Mouse (Mus musculus) embryonic facial prominence, embryonic 10.5 days (tissue): Measurements from ENCODE around the gene Gabrb3. TPM values are rescaled to one million over a fixed set of nuclear protein-coding genes. Genes with fewer than 3 reads are reported as not detected.

Experiments
- DNase-seq: peaks from one replicate; pipeline ENCODE4 v3.0.0-alpha.2; 2017; ENCODE audit warnings: low spot score
- H3K27ac ChIP-seq: fragments of 300-500 bp; sonication (generic); replicated peaks from 2 replicates; pipeline ENCODE4 v1.5.1; 2016; ENCODE audit warnings: mild to moderate bottlenecking
- H3K27me3 ChIP-seq: fragments of 300-500 bp; sonication (generic); replicated peaks from 2 replicates; pipeline ENCODE4 v1.6.1; 2016; ENCODE audit warnings: low read depth, mild to moderate bottlenecking; ENCODE audit not compliant: poor library complexity, severe bottlenecking
- H3K36me3 ChIP-seq: fragments of 300-500 bp; sonication (generic); replicated peaks from 2 replicates; pipeline ENCODE4 v1.6.1; 2016; ENCODE audit warnings: mild to moderate bottlenecking, moderate library complexity
- H3K4me1 ChIP-seq: fragments of 300-500 bp; sonication (generic); 2 replicates; pipeline ENCODE4 v1.6.1; 2016
- H3K4me3 ChIP-seq: fragments of 300-500 bp; sonication (generic); 2 replicates; pipeline ENCODE4 v1.5.1; 2016; ENCODE audit warnings: mild to moderate bottlenecking, moderate library complexity
- H3K9me3 ChIP-seq: fragments of 300-500 bp; sonication (generic); 2 replicates; pipeline ENCODE4 v1.6.1; 2016; ENCODE audit warnings: mild to moderate bottlenecking
- WGBS: fragments of 180-500 bp; shearing (Covaris S2); methylation state at CpG from one replicate; pipeline ENCODE4 v1.1.7; 2016; 5-methylcytosine and 5-hydroxymethylcytosine counted together
- polyA plus RNA-seq: library from polyadenylated mRNA; unstranded; fragments of >200 nt; fragmentation: Nextera tagmentation; extraction: Ambion mirVana; gene quantifications from 2 replicates; pipeline ENCODE4 v1.2.1, GENCODE M21; 2016

The Gabrb3 gene
- polyA plus RNA-seq, 1 experiment from 2014 or later = 2.5 TPM

DNA sequence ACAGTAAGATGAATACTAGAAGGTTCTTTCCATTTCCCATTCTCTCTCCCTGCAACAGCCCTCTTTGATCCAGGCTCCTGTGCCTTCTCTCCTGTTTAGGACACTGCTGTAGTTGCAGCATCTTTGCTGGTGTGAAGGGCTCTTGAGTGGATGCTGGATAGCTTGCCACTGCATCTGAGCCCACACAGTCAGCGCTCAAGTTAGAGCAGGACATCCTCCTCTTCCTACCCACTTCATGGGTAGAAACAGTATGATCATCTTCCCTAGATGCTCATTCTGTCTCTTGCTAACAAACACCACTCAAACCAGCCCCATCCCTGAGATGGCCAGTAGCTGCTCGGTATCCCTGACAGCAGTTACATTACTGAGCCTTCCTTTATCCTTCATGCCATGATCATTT lies 227.9 kb downstream of the Gabrb3 start:
- no peaks in the 10 kb centered on the region for H3K27me3 ChIP-seq
- H3K4me3 ChIP-seq = no peak overlapping the region
- H3K4me1 ChIP-seq = no peaks in the 10 kb centered on the region
- WGBS = 90% methylated on average over 2 of the region's 2 CpGs
- no peaks in the 10 kb centered on the region for H3K9me3 ChIP-seq
- no peak overlapping the region for H3K27ac ChIP-seq
- DNase-seq = no peak
- no peaks in the 10 kb centered on the region for H3K36me3 ChIP-seq

DNA sequence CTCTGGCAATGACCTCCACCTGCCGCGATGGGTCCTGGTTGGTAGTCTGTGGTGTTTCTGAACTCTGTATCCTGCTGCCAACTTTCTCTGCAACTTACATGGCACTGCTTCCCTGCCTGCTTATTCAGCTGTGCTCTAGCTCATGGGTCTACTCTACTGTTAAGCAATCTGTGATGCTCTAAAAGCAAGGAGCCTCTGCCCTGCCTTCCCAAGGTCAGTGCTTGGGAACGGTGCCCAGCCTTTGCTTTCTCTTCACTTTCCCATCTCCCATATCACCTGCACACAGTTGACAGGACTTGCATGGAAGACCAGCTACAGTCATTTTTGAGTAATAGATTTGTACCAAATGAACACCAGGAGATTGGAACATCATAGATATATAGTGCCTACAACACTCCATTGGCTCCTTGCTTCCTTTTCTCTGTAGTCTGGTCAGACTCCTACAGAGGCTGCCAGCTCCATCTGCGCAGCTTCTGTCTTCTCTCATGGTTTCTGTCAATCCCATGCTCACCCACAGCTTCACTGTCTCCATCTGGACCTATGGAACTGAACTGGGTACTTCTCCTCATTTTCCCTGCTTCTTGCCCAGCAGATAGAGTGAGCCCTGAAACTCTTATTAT lies 228.8 kb downstream of the Gabrb3 start:
- Histone ChIP-seq H3K4me3 (no peak overlapping the region), H3K27me3 (no peaks in the 10 kb centered on the region), H3K9me3 (no peaks in the 10 kb centered on the region), H3K27ac (no peak overlapping the region), H3K4me1 (no peaks in the 10 kb centered on the region), H3K36me3 (no peaks in the 10 kb centered on the region)
- DNase-seq = no peak
- WGBS = 95% methylated on average over 4 of the region's 4 CpGs

DNA sequence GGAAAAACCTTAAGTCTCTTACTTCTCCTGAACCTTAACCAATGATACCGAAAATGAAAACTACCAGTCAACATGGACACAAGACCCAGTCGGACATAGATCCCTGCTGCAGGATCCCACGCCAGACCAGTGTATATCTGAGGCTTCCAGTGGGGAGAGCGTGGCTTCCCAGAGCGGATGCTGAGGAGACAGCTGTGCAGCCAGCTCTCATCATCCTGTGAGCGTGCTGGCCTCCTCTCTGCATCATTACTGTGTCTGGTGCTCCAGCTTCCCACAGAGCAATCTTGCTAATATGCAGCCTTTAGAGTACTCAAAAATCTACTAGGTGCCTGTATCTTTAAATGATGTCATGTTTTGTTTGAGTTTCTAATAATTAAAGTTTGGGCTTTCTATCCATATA lies 257.9 kb downstream of the Gabrb3 start:
- DNase-seq = no peak
- Histone ChIP-seq H3K4me1 (no peaks in the 10 kb centered on the region), H3K27me3 (no peaks in the 10 kb centered on the region), H3K9me3 (no peaks in the 10 kb centered on the region), H3K27ac (no peak overlapping the region), H3K36me3 (no peaks in the 10 kb centered on the region), H3K4me3 (no peak overlapping the region)
- WGBS = 91% methylated on average over 6 of the region's 6 CpGs

DNA sequence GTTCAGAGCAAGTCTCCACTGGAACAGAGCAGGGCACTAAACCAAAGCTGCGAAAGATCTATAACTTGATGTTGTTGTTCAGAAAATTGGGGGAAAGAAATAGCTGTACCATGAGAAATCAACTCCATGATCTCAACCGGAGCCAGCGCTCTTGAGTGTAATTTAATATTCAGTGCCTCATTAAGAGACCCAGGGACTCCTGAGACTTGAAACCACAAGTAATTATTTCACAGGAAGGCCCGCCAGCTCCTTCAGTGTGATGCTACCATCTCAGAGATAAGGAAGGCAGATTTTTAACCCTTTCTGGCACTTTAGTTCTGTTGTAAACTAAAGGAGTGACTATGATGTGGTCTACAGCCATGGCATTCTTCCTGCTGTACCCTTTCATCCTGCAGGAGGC lies 270.3 kb downstream of the Gabrb3 start:
- no peak overlapping the region for H3K27ac ChIP-seq
- H3K4me3 ChIP-seq = no peak overlapping the region
- 73% methylated on average over 4 of the region's 4 CpGs for WGBS
- H3K36me3 ChIP-seq = no peaks in the 10 kb centered on the region
- H3K4me1 ChIP-seq = no peaks in the 10 kb centered on the region
- no peak for DNase-seq
- no peaks in the 10 kb centered on the region for H3K27me3 ChIP-seq
- no peaks in the 10 kb centered on the region for H3K9me3 ChIP-seq

DNA sequence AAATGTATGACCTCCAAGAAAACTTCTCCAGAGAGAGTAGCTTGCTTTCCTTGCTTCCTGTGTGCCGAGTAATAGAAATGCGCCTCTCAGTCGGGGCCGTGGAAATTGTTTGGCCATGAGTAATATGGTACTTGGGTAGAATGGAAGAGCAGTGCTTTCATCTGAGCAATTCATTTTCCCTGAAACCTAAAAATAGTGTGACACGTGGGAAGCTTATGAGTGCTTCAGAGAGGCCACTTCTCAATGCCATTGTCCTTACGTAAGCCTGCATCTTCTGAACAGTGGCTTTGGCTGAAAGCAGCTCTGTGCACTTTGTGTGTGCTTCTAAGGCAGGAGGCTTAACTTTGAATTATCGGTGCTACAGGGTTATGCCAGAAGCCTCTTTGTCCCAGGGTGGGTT lies 280.9 kb downstream of the Gabrb3 start:
- no peak for DNase-seq
- Histone ChIP-seq H3K9me3 (no peaks in the 10 kb centered on the region), H3K27me3 (no peaks in the 10 kb centered on the region), H3K27ac (no peak overlapping the region), H3K4me3 (no peak overlapping the region), H3K4me1 (no peaks in the 10 kb centered on the region), H3K36me3 (no peaks in the 10 kb centered on the region)
- 89% methylated on average over 7 of the region's 7 CpGs for WGBS

DNA sequence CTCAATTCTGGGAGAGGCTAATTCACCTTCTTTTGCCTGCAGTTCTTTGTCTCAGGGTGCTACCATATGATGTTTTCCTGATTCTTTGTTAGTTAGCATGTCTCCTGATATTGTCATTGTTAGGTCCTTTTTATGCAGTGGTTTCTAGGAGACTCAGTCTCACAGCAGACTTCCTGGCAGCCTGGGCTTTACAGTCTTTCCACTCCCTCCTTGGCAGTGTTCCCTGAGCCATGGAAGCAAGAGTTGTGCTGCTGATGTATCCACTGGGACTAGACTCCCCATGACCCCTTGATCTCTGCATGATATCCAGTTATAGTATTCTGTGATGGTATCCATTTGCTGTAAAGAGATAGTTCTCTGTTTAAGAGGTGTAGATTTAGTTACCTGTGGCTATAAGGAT lies 281.6 kb downstream of the Gabrb3 start:
- Histone ChIP-seq H3K36me3 (no peaks in the 10 kb centered on the region), H3K9me3 (no peaks in the 10 kb centered on the region), H3K27me3 (no peaks in the 10 kb centered on the region), H3K4me3 (no peak overlapping the region), H3K27ac (no peak overlapping the region), H3K4me1 (no peaks in the 10 kb centered on the region)
- no peak for DNase-seq

DNA sequence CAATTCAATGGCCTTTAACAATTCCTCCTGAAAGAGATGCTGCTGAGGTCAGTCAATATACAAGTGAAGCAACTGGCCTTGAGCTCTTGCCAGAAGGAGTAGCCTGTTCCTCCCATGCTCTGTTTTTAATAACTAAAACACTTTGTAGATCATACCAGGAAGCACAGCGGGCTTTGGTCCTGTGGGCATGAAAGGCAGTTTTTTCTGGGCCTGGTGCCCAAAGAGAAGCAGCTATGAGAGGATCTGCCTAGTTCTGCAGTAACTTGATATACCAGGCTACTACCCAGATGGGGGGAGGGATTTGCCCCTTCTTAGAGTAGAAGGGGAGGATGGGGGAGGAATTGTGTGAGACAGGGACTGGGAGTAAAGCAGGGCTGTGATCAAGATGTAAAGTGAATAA lies 284.1 kb downstream of the Gabrb3 start:
- no peaks in the 10 kb centered on the region for H3K4me1 ChIP-seq
- no peaks in the 10 kb centered on the region for H3K36me3 ChIP-seq
- H3K27me3 ChIP-seq = no peaks in the 10 kb centered on the region
- WGBS = 60% methylated on average over 1 of the region's 1 CpGs
- no peak for DNase-seq
- no peak overlapping the region for H3K27ac ChIP-seq
- no peak overlapping the region for H3K4me3 ChIP-seq
- H3K9me3 ChIP-seq = no peaks in the 10 kb centered on the region

DNA sequence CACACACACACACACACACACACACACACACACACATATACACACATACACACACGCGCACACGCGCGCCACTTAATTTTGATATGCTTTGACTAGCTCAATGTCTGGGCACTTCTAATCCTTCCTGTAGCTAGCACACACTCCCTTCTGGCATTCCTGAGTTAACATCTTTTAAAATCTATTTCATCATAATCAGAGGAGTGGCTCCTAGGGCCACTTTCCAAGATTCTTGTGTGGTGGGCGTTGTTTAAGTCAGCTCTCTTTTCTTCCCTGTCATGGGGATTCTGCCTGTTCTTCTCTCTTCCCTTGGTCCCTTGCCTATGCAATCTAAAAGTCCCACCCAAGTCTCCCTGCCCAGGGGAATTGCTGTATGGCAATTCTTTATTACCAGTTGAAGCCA lies 286.6 kb downstream of the Gabrb3 start:
- no peak overlapping the region for H3K27ac ChIP-seq
- no peaks in the 10 kb centered on the region for H3K27me3 ChIP-seq
- H3K9me3 ChIP-seq = no peaks in the 10 kb centered on the region
- WGBS = 94% methylated on average over 6 of the region's 6 CpGs
- H3K36me3 ChIP-seq = no peaks in the 10 kb centered on the region
- DNase-seq = no peak
- no peak overlapping the region for H3K4me3 ChIP-seq
- no peaks in the 10 kb centered on the region for H3K4me1 ChIP-seq

DNA sequence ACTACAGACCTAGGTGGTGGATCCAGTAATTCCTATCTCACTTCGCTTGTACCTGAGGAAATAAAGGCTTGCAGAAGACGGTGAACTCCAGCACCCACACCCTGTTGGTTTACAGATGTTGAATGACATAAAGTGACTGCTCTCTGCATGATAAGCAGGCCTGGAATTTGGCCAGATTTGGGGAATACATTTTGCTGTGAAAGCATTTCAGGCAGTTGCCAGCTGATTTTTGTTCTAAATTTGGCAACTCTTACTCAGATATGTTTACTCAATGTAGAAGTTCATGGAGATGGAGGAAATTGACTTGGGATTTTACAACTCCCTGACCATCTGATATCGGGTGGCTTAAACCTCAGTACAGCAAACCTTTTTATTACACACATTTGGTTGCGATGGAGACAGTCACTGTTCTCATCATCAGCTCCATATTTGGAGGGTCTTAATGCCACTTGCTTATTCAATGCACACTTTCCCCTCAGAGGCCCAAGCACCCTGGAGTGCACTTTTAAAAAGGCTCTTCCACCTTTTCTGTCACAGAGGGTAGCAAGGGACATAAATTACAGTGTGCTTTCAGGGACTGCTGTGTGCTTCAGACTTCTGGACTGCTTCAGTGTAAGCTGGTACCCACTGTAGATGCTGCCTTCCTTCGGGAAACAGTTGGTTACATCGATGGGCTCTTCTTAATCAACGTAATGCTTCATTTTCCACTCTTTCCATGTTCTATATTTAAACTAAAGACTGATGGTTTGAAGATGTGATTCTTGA lies 287.7 kb downstream of the Gabrb3 start:
- no peak for DNase-seq
- no peaks in the 10 kb centered on the region for H3K36me3 ChIP-seq
- WGBS = 89% methylated on average over 7 of the region's 7 CpGs
- H3K4me3 ChIP-seq = no peak overlapping the region
- no peaks in the 10 kb centered on the region for H3K4me1 ChIP-seq
- no peaks in the 10 kb centered on the region for H3K27me3 ChIP-seq
- no peaks in the 10 kb centered on the region for H3K9me3 ChIP-seq
- no peak overlapping the region for H3K27ac ChIP-seq

DNA sequence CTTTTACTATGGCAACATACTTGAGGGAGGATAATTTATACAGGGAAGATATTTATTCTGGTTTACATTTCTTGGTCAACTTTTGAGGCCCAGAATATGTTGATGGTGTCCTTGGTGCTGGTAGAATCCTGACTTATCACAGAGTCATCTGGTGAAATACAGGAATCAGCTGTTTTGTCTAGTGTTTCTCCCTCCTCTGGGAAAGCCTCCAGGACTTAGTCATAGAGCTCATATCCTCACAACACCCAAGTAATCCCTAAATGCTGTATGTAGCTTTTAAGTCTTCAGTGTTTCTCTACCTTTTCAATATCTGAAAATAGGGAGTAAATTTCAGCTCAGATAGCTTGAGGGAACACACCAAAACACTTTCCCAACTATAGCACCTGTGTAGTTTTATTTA lies 292.2 kb downstream of the Gabrb3 start:
- Histone ChIP-seq H3K27me3 (no peaks in the 10 kb centered on the region), H3K9me3 (no peaks in the 10 kb centered on the region), H3K4me3 (no peak overlapping the region), H3K36me3 (no peaks in the 10 kb centered on the region), H3K27ac (no peak overlapping the region), H3K4me1 (no peaks in the 10 kb centered on the region)
- DNase-seq = no peak

DNA sequence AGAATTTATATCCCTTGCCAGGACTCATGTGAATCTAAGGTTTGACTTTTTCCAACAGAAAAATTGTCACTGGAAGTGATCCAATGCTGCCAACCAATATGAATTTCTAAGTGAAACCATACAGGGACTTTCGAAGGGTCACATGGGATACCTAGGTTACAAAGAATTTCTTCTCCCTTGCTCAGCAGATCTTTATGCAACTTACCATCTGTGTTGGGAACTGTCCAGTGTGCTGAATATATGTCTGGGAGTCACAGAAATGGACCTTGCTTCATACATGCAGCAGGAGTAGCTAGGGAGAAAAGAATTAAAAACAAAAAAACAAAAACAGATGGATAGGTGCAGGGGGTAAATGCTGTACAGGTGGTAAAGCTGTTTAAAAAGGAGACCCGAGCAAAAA lies 327.3 kb downstream of the Gabrb3 start:
- H3K27ac ChIP-seq = no peak overlapping the region
- no peak overlapping the region for H3K4me3 ChIP-seq
- no peaks in the 10 kb centered on the region for H3K9me3 ChIP-seq
- H3K27me3 ChIP-seq = no peaks in the 10 kb centered on the region
- no peaks in the 10 kb centered on the region for H3K36me3 ChIP-seq
- DNase-seq = no peak
- H3K4me1 ChIP-seq = no peaks in the 10 kb centered on the region
- WGBS = 76% methylated on average over 2 of the region's 2 CpGs

DNA sequence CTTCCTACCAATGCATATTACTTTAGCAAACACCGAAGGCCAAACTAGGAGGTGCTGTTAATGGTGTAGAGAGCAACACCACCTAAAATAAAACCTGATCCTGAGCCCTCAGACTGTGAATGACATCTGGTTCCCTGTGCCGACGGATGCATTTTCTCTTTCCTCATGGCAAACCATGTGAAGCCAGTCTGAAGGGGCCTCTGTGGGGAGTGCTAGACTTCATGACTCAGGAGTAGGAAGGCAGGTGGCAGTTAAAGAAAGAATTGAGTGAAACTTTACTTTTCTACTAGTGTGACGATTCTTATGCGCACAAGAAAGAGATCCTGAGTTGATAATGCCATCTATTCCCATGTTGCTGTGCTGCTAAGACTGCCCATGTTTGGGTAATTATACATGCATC lies 341.0 kb downstream of the Gabrb3 start:
- H3K27me3 ChIP-seq = no peaks in the 10 kb centered on the region
- H3K4me3 ChIP-seq = no peak overlapping the region
- no peaks in the 10 kb centered on the region for H3K36me3 ChIP-seq
- H3K4me1 ChIP-seq = no peaks in the 10 kb centered on the region
- 91% methylated on average over 5 of the region's 5 CpGs for WGBS
- H3K9me3 ChIP-seq = no peaks in the 10 kb centered on the region
- DNase-seq = no peak
- H3K27ac ChIP-seq = no peak overlapping the region

DNA sequence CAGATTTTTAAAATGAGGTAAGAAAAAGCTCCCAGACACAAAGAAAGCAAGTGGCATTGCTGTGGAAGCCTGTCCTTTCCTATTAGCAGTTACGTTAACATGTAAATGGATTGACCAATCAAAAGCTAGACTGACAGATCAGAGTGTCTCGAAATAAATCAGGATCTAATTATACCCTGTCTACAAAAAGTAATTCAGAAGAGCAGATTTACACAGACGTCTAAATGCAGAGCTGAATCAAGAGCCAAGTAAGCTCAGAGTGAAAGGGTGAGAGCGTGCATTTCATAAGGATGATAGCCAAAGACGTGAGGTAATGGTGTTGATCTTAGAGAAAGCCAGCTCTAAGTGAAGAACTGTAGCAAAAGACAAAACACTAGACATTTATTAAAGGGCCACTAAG lies 359.3 kb downstream of the Gabrb3 start:
- WGBS = 76% methylated on average over 5 of the region's 5 CpGs
- DNase-seq = no peak
- Histone ChIP-seq H3K36me3 (no peaks in the 10 kb centered on the region), H3K4me3 (no peak overlapping the region), H3K27me3 (no peaks in the 10 kb centered on the region), H3K9me3 (no peaks in the 10 kb centered on the region), H3K4me1 (no peaks in the 10 kb centered on the region), H3K27ac (no peak overlapping the region)
